Mouse (Mus musculus): Measurements from ENCODE around the gene Gzme. TPM values are rescaled to one million over a fixed set of nuclear protein-coding genes. Genes with fewer than 3 reads are reported as not detected.
"Not testable (repeated sequence)": the region's sequence is repeated elsewhere in the genome, so short reads cannot be mapped to it uniquely, and the experiment has no call there.

Gzme gene
- polyA plus RNA-seq (2012; ENCODE audit: insufficient read depth, insufficient read length, missing spikeins) = 0.60 and 1.1 TPM in 2 replicates

DNA sequence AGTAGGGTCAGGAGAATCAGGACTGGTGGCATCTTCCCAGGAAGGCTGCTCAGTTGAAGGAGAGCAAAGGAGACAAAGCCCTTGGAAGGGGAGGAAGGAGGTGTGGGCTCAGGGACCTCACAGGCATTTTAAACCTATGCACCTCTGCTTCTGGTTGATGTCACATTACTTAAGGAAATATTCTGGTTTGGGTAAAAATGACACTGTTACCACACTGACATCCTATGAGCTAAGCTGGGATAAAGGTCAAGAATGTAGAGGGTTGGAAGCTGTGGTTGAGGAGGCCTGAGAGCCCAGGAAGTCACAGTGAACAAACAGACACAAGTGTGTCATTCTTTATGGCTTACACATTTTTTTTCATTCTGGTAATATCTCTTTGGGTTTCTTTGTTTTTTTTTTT lies at the start of gene Gzme:
TSS of gene Gzme (minus strand) at position 101 of the 400 bp plus-strand sequence.
- Histone ChIP-seq H3K27ac (ENCODE audit: insufficient read depth, low read depth, low read length) (no peak within 1 kb of the TSS), H3K4me1 (ENCODE audit: control insufficient read depth, insufficient read depth, low read length) (no peaks in the 10 kb centered on the region), H3K4me3 (ENCODE audit: insufficient read depth, low read length) (no peak within 1 kb of the TSS)
- no peak for TF ChIP-seq CTCF (IDR thresholded peaks at IDR 0.05; ENCODE audit: low read depth, low read length)
- TF ChIP-seq POLR2A (IDR thresholded peaks at IDR 0.05; ENCODE audit: borderline replicate concordance, low read depth, low read length) = no peak

GRCm38 (mm10) chr14:56168009-56168408 lies 47.6 kb upstream of the Gzme start:
- Histone ChIP-seq H3K4me1 (ENCODE audit: control insufficient read depth, insufficient read depth, low read length) (no peaks in the 10 kb centered on the region), H3K27ac (ENCODE audit: insufficient read depth, low read depth, low read length) (no peak overlapping the region), H3K4me3 (ENCODE audit: insufficient read depth, low read length) (no peak overlapping the region)
- no peak for TF ChIP-seq CTCF (IDR thresholded peaks at IDR 0.05; ENCODE audit: low read depth, low read length)
- TF ChIP-seq POLR2A (IDR thresholded peaks at IDR 0.05; ENCODE audit: borderline replicate concordance, low read depth, low read length) = no peak

GRCm38 (mm10) chr14:56162109-56162508 lies 41.7 kb upstream of the Gzme start:
- Histone ChIP-seq H3K4me3 (ENCODE audit: insufficient read depth, low read length) (no peak overlapping the region), H3K27ac (ENCODE audit: insufficient read depth, low read depth, low read length) (no peak overlapping the region), H3K4me1 (ENCODE audit: control insufficient read depth, insufficient read depth, low read length) (no peaks in the 10 kb centered on the region)
- no peak for TF ChIP-seq CTCF (IDR thresholded peaks at IDR 0.05; ENCODE audit: low read depth, low read length)
- TF ChIP-seq POLR2A (IDR thresholded peaks at IDR 0.05; ENCODE audit: borderline replicate concordance, low read depth, low read length) = no peak

GRCm38 (mm10) chr14:56159479-56159878 lies 39.1 kb upstream of the Gzme start, which contains the start of gene Gzmg:
TSS of gene Gzmg (minus strand) at chr14:56159579.
- H3K4me1 ChIP-seq (ENCODE audit: control insufficient read depth, insufficient read depth, low read length); H3K4me3 ChIP-seq (ENCODE audit: insufficient read depth, low read length); H3K27ac ChIP-seq (ENCODE audit: insufficient read depth, low read depth, low read length): not testable (repeated sequence)

GRCm38 (mm10) chr14:56155340-56155739 lies 34.9 kb upstream of the Gzme start:
- no peak for TF ChIP-seq POLR2A (IDR thresholded peaks at IDR 0.05; ENCODE audit: borderline replicate concordance, low read depth, low read length)
- no peak for TF ChIP-seq CTCF (IDR thresholded peaks at IDR 0.05; ENCODE audit: low read depth, low read length)
- Histone ChIP-seq H3K4me1 (ENCODE audit: control insufficient read depth, insufficient read depth, low read length) (no peaks in the 10 kb centered on the region), H3K4me3 (ENCODE audit: insufficient read depth, low read length) (no peak overlapping the region), H3K27ac (ENCODE audit: insufficient read depth, low read depth, low read length) (no peak overlapping the region)

- not testable (repeated sequence) for H3K4me3 ChIP-seq (ENCODE audit: insufficient read depth, low read length)
Measured at GRCm38 (mm10) chr14:56133675-56134074, 13.2 kb upstream of the Gzme start.

GRCm38 (mm10) chr14:56132508-56132907 lies 12.1 kb upstream of the Gzme start, which contains the start of gene Gzmd:
TSS of gene Gzmd (minus strand) at chr14:56132608.
- not testable (repeated sequence) for H3K27ac ChIP-seq (ENCODE audit: insufficient read depth, low read depth, low read length); H3K4me1 ChIP-seq (ENCODE audit: control insufficient read depth, insufficient read depth, low read length); H3K4me3 ChIP-seq (ENCODE audit: insufficient read depth, low read length)

More at GRCm38 (mm10) chr14:56133675-56134074, 13.2 kb upstream of the Gzme start:
- not testable (repeated sequence) for H3K27ac ChIP-seq (ENCODE audit: insufficient read depth, low read depth, low read length); H3K4me1 ChIP-seq (ENCODE audit: control insufficient read depth, insufficient read depth, low read length)

DNA sequence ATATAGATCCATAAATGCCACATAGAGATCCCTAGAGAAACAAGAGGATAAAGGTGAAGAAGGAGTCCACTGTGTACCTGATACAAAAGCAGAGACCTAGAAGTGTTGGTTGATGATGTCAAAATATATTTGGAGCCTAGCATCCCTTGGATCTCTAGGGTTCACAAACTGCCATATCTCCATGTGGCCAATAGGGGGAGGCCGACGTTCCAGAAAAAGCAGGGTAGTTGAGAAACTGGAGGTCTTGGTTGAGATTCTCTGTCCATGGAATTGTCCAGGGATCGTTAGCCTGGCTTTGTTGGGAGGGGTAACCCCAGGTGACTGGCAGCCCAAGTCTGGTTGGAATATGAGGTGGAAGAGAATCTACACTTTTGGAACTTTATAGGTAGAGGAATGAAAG lies 7.9 kb upstream of the Gzme start:
- no peaks in the 10 kb centered on the region for H3K4me1 ChIP-seq (ENCODE audit: control insufficient read depth, insufficient read depth, low read length)
- H3K4me3 ChIP-seq (ENCODE audit: insufficient read depth, low read length) = no peak overlapping the region
- TF ChIP-seq POLR2A (IDR thresholded peaks at IDR 0.05; ENCODE audit: borderline replicate concordance, low read depth, low read length) (no peak), CTCF (IDR thresholded peaks at IDR 0.05; ENCODE audit: low read depth, low read length) (no peak)
- H3K27ac ChIP-seq (ENCODE audit: insufficient read depth, low read depth, low read length) = no peak overlapping the region

- TF ChIP-seq CTCF (IDR thresholded peaks at IDR 0.05; ENCODE audit: low read depth, low read length) = no peak
- TF ChIP-seq POLR2A (IDR thresholded peaks at IDR 0.05; ENCODE audit: borderline replicate concordance, low read depth, low read length) = no peak
- Histone ChIP-seq H3K4me3 (ENCODE audit: insufficient read depth, low read length) (no peak overlapping the region), H3K27ac (ENCODE audit: insufficient read depth, low read depth, low read length) (no peak overlapping the region), H3K4me1 (ENCODE audit: control insufficient read depth, insufficient read depth, low read length) (no peaks in the 10 kb centered on the region)
Measured at GRCm38 (mm10) chr14:56123516-56123915, 3.1 kb upstream of the Gzme start.

DNA sequence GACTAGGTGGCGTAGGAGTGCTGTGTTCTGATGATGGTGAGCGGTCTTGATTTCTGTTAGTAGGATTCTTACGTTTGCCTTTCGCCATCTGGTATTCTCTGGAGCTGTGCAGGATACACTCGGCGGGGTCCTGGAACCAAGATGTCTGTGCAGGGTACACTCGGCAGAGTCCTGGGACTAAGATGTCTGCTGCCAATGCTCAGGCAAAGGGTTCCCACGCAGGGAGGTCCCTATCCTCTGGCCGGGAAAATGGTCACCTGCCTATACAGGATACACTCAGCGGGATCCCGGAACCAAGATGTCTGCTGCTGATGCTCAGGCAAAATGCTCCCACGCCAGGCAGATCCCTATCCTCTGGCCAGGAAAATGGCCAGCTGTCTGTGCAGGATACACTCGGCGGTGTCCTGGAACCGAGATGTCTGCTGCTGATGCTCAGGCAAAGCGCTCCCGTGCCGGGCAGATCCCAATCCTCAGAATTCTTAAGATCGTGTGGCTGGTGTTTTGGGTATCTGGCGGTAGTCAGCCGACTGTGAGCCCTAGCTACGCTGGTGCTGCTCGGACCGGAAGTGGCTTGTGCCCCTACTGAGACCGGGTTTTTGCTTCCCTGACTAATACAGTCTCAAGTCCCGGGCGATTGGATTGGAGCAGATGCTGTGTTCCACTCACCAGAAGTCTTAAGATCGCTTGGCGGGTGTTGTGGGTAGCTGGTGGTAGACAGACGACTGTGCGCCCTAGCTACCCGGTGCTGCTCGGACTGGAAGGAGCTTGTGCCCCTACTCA lies 4.7 kb downstream of the Gzme start:
- not testable (repeated sequence) for H3K27ac ChIP-seq (ENCODE audit: insufficient read depth, low read depth, low read length); H3K4me3 ChIP-seq (ENCODE audit: insufficient read depth, low read length); H3K4me1 ChIP-seq (ENCODE audit: control insufficient read depth, insufficient read depth, low read length)
